Mouse (Mus musculus) ovary, postnatal 14 days (tissue): ENCODE data around the gene Olfr678.
"Not testable (repeated sequence)": the region's sequence is repeated elsewhere in the genome, so short reads cannot be mapped to it uniquely, and the experiment has no call there.

Source experiments
- DNase-seq: peaks from one replicate; pipeline ENCODE4 v3.0.0; 2022; ENCODE audit warnings: low spot score

The Olfr678 gene

DNA sequence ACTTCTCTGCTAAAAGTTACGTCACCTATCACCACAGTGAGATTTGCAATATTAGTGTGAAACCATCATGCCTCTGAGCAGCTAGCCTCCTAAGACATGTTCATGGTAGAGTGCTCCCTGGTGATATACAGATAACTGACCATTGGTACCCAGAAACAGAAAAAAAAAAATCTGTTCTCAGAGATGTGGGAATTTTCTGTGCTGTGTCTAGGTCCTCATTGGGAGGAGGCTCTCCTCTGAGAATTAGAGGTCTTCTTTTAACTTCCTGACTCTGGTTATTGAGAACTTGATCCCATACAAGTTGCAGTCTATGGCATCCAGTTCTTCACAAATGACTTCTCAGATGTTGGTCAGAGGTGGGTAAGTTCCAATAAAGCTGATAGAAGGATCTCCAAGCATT, at the start of gene Olfr678:
Gene Olfr678 (plus strand): TSS at position 301 of the 400 bp plus-strand sequence.
- no peak for DNase-seq

- no peak for DNase-seq
Observed at GRCm38 (mm10) chr7:105022530-105022929, 41.7 kb upstream of the Olfr678 start.

DNA sequence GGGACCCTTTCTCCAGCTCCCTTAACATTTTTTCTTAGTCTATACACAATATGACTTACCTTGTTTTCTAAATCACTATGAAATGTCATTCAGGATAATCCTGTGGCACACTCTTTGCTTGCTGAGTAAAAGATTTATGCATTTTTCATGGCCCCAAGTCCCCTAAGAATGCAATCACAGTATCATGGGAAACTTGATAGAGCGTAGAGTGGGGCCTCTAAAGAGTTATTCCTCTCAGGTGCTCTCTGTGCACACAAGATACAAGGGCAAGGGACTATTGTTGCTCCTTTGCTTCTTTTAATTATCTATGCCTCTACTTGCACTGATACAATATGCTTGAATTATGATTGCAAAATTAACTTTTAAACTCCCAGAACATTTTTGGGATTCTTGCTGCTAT, 35.9 kb upstream of the Olfr678 start, which contains the start of gene Olfr675:
Gene Olfr675 (minus strand): TSS at position 101 of the 400 bp plus-strand sequence.
- no peak for DNase-seq

DNA sequence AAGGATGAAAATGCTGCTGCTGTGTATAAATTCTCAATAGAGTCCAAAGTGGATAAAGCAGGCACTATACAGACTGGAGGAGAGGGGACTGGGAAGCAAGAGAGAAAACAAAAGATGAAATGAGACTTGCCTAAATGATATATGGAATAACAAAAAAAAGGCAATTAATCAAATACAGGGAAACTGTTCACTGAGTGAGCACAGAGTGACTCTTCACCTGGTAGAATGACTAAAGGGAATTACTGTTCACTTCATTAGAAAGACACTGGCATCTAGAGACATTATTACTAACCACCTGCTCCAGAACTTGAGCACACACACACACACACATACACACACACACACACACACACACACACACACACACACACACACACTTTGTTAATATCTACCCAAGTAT, 31.9 kb upstream of the Olfr678 start, which contains the start of gene Olfr676:
Gene Olfr676 (plus strand): TSS at position 301 of the 400 bp plus-strand sequence.
- no peak for DNase-seq

DNA sequence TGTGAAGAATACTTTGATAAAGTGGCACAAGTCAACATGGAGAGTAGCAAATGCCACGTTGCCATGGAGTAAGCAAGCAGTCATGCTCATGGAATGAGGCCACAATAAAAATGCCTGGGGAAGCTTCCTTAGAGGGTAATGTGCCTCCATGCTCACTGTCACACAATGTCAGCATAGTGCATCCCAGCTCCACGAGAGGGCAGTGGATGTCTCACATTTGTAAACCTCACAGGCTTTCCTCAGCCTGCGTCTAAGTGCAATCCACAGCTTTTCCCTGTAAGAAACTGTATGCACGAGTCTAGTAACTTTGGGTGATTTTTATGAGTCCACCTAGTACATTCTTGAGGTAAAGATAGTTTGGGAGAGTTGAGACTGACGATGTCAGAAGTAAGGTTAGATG, 30.4 kb upstream of the Olfr678 start:
- not testable (repeated sequence) for DNase-seq

DNA sequence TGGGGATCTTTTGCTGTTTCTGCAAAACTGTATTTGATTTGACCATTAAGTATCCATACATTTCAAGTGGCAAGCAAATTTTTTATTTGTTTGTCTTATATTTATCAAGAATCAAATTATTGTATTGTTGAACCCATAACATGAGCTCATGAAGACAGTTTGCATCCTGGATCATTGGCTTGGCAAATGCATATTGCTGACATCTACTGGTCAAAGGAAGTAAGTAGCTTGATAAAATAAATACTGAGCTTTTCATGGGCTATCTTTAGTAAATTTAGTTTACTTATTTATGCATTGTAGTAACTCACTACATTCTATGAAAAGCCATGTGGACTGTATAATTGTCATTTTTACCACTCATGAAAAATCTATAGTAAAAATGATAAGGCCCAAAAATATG, 5.3 kb upstream of the Olfr678 start:
- DNase-seq: no peak

- DNase-seq: no peak
Observed at GRCm38 (mm10) chr7:105080905-105081304, 16.6 kb downstream of the Olfr678 start, which contains the start of gene Olfr679. Gene Olfr679 (plus strand): TSS chr7:105081205.

DNA sequence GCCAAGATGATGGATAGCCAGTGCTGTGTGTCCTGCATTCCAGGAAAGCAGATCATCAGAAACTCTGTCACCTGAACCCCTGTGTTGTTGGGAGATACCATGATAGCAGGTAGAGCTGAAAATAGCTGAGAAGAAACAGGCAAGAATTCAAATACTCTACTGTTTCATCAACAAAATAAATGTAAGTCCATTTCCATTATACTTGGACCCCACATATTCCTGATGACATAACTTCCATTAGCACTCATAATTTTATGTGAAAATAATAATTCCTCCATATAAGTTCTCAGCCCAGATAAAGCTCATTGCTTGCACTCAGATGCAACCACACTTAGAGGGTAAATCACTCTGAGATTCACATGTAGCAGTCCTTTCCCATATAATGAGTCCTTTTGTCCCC, 28.4 kb downstream of the Olfr678 start, which contains the start of gene Olfr680-ps1:
Gene Olfr680-ps1 (minus strand): TSS at position 101 of the 400 bp plus-strand sequence.
- DNase-seq: not testable (repeated sequence)

GRCm38 (mm10) chr7:105116536-105116935, 52.3 kb downstream of the Olfr678 start, which contains the start of gene Olfr681:
Gene Olfr681 (plus strand): TSS chr7:105116836.
- DNase-seq: no peak
